Mouse (Mus musculus) bone marrow, adult 2 months (tissue): Measurements from ENCODE around the gene Exoc6.

Experiments
- CTCF ChIP-seq: fragments of 200-500 bp; IDR thresholded peaks from 2 replicates; pipeline ENCODE4 v1.5.1; 2011; ENCODE audit warnings: low read length, control low read depth; ENCODE audit not compliant: control insufficient read depth, insufficient read depth
- POLR2A ChIP-seq: fragments of 200-500 bp; IDR thresholded peaks from 2 replicates; pipeline ENCODE4 v1.6.1; 2011; ENCODE audit warnings: low read depth, mild to moderate bottlenecking, control low read depth, low read length, borderline replicate concordance; ENCODE audit not compliant: control insufficient read depth

DNA sequence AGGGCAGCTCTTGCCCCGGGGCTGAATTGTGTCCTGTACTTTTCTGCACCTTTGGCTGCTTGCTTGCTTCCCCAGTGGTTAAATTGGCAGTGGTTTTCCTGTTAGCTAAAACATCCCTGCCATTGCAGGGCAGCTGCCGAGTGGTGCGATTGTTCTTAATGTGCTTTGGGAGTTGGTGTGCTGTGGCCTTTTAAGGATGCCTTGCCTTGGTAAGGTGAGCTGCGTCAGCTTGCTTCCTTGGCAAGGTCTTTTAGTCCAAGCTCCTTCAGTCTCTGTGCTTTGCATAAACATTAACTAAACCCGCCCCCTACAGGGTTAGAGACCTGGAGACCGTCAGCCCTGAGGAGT lies 9.8 kb downstream of the Exoc6 start:
- TF ChIP-seq CTCF: no peak
- no peak for TF ChIP-seq POLR2A
